Mouse (Mus musculus) olfactory bulb, adult 2 months (tissue): Measurements from ENCODE around the gene Klrg2. TPM values are rescaled to one million over a fixed set of nuclear protein-coding genes. Genes with fewer than 3 reads are reported as not detected.
"Not testable (repeated sequence)": the region's sequence is repeated elsewhere in the genome, so short reads cannot be mapped to it uniquely, and the experiment has no call there.

Source experiments
- H3K27ac ChIP-seq: fragments of 200-500 bp; 2 replicates; pipeline ENCODE4 v1.5.1; 2012; ENCODE audit warnings: low read depth, low read length; ENCODE audit not compliant: insufficient read depth
- H3K4me1 ChIP-seq: fragments of 200-500 bp; 2 replicates; pipeline ENCODE4 v1.6.1; 2012; ENCODE audit warnings: low read length; ENCODE audit not compliant: control insufficient read depth, insufficient read depth
- H3K4me3 ChIP-seq: fragments of 200-500 bp; 2 replicates; pipeline ENCODE4 v1.5.1; 2012; ENCODE audit warnings: mild to moderate bottlenecking, low read depth, low read length, moderate library complexity; ENCODE audit not compliant: insufficient read depth
- CTCF ChIP-seq: fragments of 200-500 bp; IDR thresholded peaks from 2 replicates; pipeline ENCODE4 v1.5.1; 2012; ENCODE audit warnings: low read depth, mild to moderate bottlenecking, low read length, moderate library complexity; ENCODE audit not compliant: insufficient read depth
- POLR2A ChIP-seq: fragments of 200-500 bp; IDR thresholded peaks from 2 replicates; pipeline ENCODE4 v1.6.1; 2012; ENCODE audit warnings: mild to moderate bottlenecking, low read depth, low read length, moderate library complexity; ENCODE audit not compliant: insufficient read depth
- WGBS: fragments of 180-500 bp; shearing (Covaris S2); methylation state at CpG from one replicate; pipeline ENCODE4 v1.1.7; 2018; 5-methylcytosine and 5-hydroxymethylcytosine counted together
- polyA plus RNA-seq: library from polyadenylated mRNA; stranded (reverse); fragments of >200 nt; gene quantifications from 2 replicates; pipeline ENCODE4 v1.2.4, GENCODE M21; 2012; ENCODE audit warnings: low replicate concordance; ENCODE audit not compliant: missing spikeins, insufficient read depth, insufficient read length

Gene Klrg2
- not detected in 2 replicates for polyA plus RNA-seq

GRCm38 (mm10) chr6:38636852-38637618, at the start of gene Klrg2:
TSS of gene Klrg2 (minus strand) at chr6:38637242.
- WGBS: 1% methylated on average over 60 of the region's 60 CpGs
- Histone ChIP-seq H3K27ac (no peak within 1 kb of the TSS), H3K4me1 (peaks cover 17% of the 10 kb centered on the region), H3K4me3 (peak within 1 kb of the TSS; percentile 47)
- no peak for TF ChIP-seq POLR2A
- TF ChIP-seq CTCF: no peak

GRCm38 (mm10) chr6:38682532-38682931, 45.5 kb upstream of the Klrg2 start:
- Histone ChIP-seq H3K27ac (no peak overlapping the region), H3K4me3 (no peak overlapping the region)
- WGBS: 42% methylated on average over 2 of the region's 2 CpGs

GRCm38 (mm10) chr6:38677629-38678028, 40.6 kb upstream of the Klrg2 start:
- H3K4me3 ChIP-seq: no peak overlapping the region
- 82% methylated on average over 9 of the region's 9 CpGs for WGBS
- no peaks in the 10 kb centered on the region for H3K4me1 ChIP-seq
- no peak overlapping the region for H3K27ac ChIP-seq
- no peak for TF ChIP-seq CTCF
- TF ChIP-seq POLR2A: no peak

More at GRCm38 (mm10) chr6:38682532-38682931, 45.5 kb upstream of the Klrg2 start:
- no peak for TF ChIP-seq POLR2A
- no peak for TF ChIP-seq CTCF
- H3K4me1 ChIP-seq: no peaks in the 10 kb centered on the region

GRCm38 (mm10) chr6:38676723-38677122, 39.7 kb upstream of the Klrg2 start:
- H3K4me3 ChIP-seq: no peak overlapping the region
- no peak overlapping the region for H3K27ac ChIP-seq
- TF ChIP-seq CTCF: no peak
- TF ChIP-seq POLR2A: no peak
- WGBS: 78% methylated on average over 14 of the region's 14 CpGs
- no peaks in the 10 kb centered on the region for H3K4me1 ChIP-seq

- Histone ChIP-seq H3K27ac (no peak overlapping the region), H3K4me3 (no peak overlapping the region), H3K4me1 (no peaks in the 10 kb centered on the region)
- TF ChIP-seq CTCF: no peak
- no peak for TF ChIP-seq POLR2A
- WGBS: 92% methylated on average over 6 of the region's 6 CpGs
These were observed 39.2 kb upstream of the Klrg2 start for GRCm38 (mm10) chr6:38676217-38676616.

- 70% methylated on average over 3 of the region's 3 CpGs for WGBS
These were observed 35.0 kb upstream of the Klrg2 start for GRCm38 (mm10) chr6:38672011-38672410.

GRCm38 (mm10) chr6:38671270-38671669, 34.2 kb upstream of the Klrg2 start:
- Histone ChIP-seq H3K4me1 (no peaks in the 10 kb centered on the region), H3K27ac (no peak overlapping the region), H3K4me3 (no peak overlapping the region)
- WGBS: 80% methylated on average over 7 of the region's 7 CpGs
- TF ChIP-seq CTCF: no peak
- no peak for TF ChIP-seq POLR2A

More at GRCm38 (mm10) chr6:38672011-38672410, 35.0 kb upstream of the Klrg2 start:
- Histone ChIP-seq H3K4me3 (no peak overlapping the region), H3K27ac (no peak overlapping the region), H3K4me1 (no peaks in the 10 kb centered on the region)
- TF ChIP-seq POLR2A: no peak
- no peak for TF ChIP-seq CTCF

GRCm38 (mm10) chr6:38670488-38670887, 33.4 kb upstream of the Klrg2 start:
- not testable (repeated sequence) for H3K4me3 ChIP-seq, H3K27ac ChIP-seq, H3K4me1 ChIP-seq
- WGBS: 77% methylated on average over 1 of the region's 1 CpGs

GRCm38 (mm10) chr6:38669580-38669979, 32.5 kb upstream of the Klrg2 start:
- Histone ChIP-seq H3K4me3 (no peak overlapping the region), H3K27ac (no peak overlapping the region), H3K4me1 (no peaks in the 10 kb centered on the region)
- no peak for TF ChIP-seq POLR2A
- TF ChIP-seq CTCF: no peak
- 82% methylated on average over 6 of the region's 6 CpGs for WGBS
